Mouse (Mus musculus): ENCODE measurements around the gene Ccdc69. TPM values are rescaled to one million over a fixed set of nuclear protein-coding genes. Genes with fewer than 3 reads are reported as not detected.

Ccdc69 gene
- total RNA-seq, 2 experiments from 2014 or later: 8.8 to 15.9 TPM

GRCm38 (mm10) chr11:55018034-55018433, 59.9 kb downstream of the Ccdc69 start:
- no peak for ATAC-seq (replicated peaks; ENCODE audit: low FRiP score, low TSS enrichment, poor library complexity, severe bottlenecking)

- ATAC-seq (replicated peaks; ENCODE audit: low FRiP score, low TSS enrichment, poor library complexity, severe bottlenecking): no peak
These were observed 60.7 kb downstream of the Ccdc69 start for GRCm38 (mm10) chr11:55017201-55017600.

GRCm38 (mm10) chr11:55016758-55017157, 61.2 kb downstream of the Ccdc69 start:
- ATAC-seq (replicated peaks; ENCODE audit: low FRiP score, low TSS enrichment, poor library complexity, severe bottlenecking): no peak

GRCm38 (mm10) chr11:55015831-55016241, 62.1 kb downstream of the Ccdc69 start:
- ATAC-seq (replicated peaks; ENCODE audit: low FRiP score, low TSS enrichment, poor library complexity, severe bottlenecking): 0 out of 2 replicates have a peak, but pooled peaks have one; percentile 15

- no peak for ATAC-seq (replicated peaks; ENCODE audit: low FRiP score, low TSS enrichment, poor library complexity, severe bottlenecking)
These were observed 62.7 kb downstream of the Ccdc69 start for GRCm38 (mm10) chr11:55015264-55015663.

- no peak for ATAC-seq (replicated peaks; ENCODE audit: low FRiP score, low TSS enrichment, poor library complexity, severe bottlenecking)
These were observed 64.1 kb downstream of the Ccdc69 start for GRCm38 (mm10) chr11:55013802-55014201.

- ATAC-seq (replicated peaks; ENCODE audit: low FRiP score, low TSS enrichment, poor library complexity, severe bottlenecking): no peak
These were observed 65.1 kb downstream of the Ccdc69 start for GRCm38 (mm10) chr11:55012551-55013521.

GRCm38 (mm10) chr11:55011440-55011839, 66.5 kb downstream of the Ccdc69 start:
- ATAC-seq (replicated peaks; ENCODE audit: low FRiP score, low TSS enrichment, poor library complexity, severe bottlenecking): no peak

- no peak for ATAC-seq (replicated peaks; ENCODE audit: low FRiP score, low TSS enrichment, poor library complexity, severe bottlenecking)
These were observed 69.7 kb downstream of the Ccdc69 start for GRCm38 (mm10) chr11:55008230-55008629.

- ATAC-seq (replicated peaks; ENCODE audit: low FRiP score, low TSS enrichment, poor library complexity, severe bottlenecking): no peak
These were observed 72.2 kb downstream of the Ccdc69 start for GRCm38 (mm10) chr11:55005684-55006083.

- ATAC-seq (replicated peaks; ENCODE audit: low FRiP score, low TSS enrichment, poor library complexity, severe bottlenecking): no peak
These were observed 72.9 kb downstream of the Ccdc69 start for GRCm38 (mm10) chr11:55004970-55005502.

Other genes starting within 250 kb of the Ccdc69 start
- gene Lyrm7, start 217.2 kb downstream of the Ccdc69 start, total RNA-seq (2014; fragmentation: Nextera tagmentation): 6.1 and 11.0 TPM in 2 replicates
- 1.9 and 11.9 TPM in 2 replicates for gene Lyrm7, start 217.2 kb downstream of the Ccdc69 start, total RNA-seq (2017)
- gene Hint1, start 211.7 kb downstream of the Ccdc69 start, total RNA-seq (2014; fragmentation: Nextera tagmentation): 531 and 641 TPM in 2 replicates
- gene Hint1, start 211.7 kb downstream of the Ccdc69 start, total RNA-seq (2017): 368 and 454 TPM in 2 replicates
- gene Gpx3, start 175.7 kb downstream of the Ccdc69 start, total RNA-seq (2014; fragmentation: Nextera tagmentation): 3.2 TPM in 1 of 2 replicates, not detected in the other
- gene Gpx3, start 175.7 kb downstream of the Ccdc69 start, total RNA-seq (2017): not detected in 2 replicates
- 16.7 and 17.8 TPM in 2 replicates for gene Tnip1, start 115.2 kb downstream of the Ccdc69 start, total RNA-seq (2014; fragmentation: Nextera tagmentation)
- gene Tnip1, start 115.2 kb downstream of the Ccdc69 start, total RNA-seq (2017): 12.5 and 12.8 TPM in 2 replicates
- 18.3 and 28.5 TPM in 2 replicates for gene Anxa6, start 44.7 kb downstream of the Ccdc69 start, total RNA-seq (2014; fragmentation: Nextera tagmentation)
- gene Anxa6, start 44.7 kb downstream of the Ccdc69 start, total RNA-seq (2017): 25.3 and 26.7 TPM in 2 replicates
- gene Gm2a, start 20.0 kb upstream of the Ccdc69 start, total RNA-seq (2014; fragmentation: Nextera tagmentation): 6.2 and 8.6 TPM in 2 replicates
- 9.0 and 16.7 TPM in 2 replicates for gene Gm2a, start 20.0 kb upstream of the Ccdc69 start, total RNA-seq (2017)
- gene Slc36a3, start 73.6 kb upstream of the Ccdc69 start, total RNA-seq (2014; fragmentation: Nextera tagmentation): not detected in 2 replicates
- not detected in 2 replicates for gene Slc36a3, start 73.6 kb upstream of the Ccdc69 start, total RNA-seq (2017)
- not detected in 2 replicates for gene Slc36a2, start 106.9 kb upstream of the Ccdc69 start, total RNA-seq (2014; fragmentation: Nextera tagmentation)
- not detected in 2 replicates for gene Slc36a2, start 106.9 kb upstream of the Ccdc69 start, total RNA-seq (2017)
- 6.9 and 9.1 TPM in 2 replicates for gene Slc36a1, start 126.2 kb upstream of the Ccdc69 start, total RNA-seq (2014; fragmentation: Nextera tagmentation)
- gene Slc36a1, start 126.2 kb upstream of the Ccdc69 start, total RNA-seq (2017): 3.0 and 8.3 TPM in 2 replicates

All from megakaryocyte-erythroid progenitor cell, adult 5-6 weeks (primary cell).